ENCODE assay signal across 20 mouse cellular contexts in genomic region chr15:98646737-98647136, GRCm38 (mm10). TPM values are rescaled to one million over a fixed set of nuclear protein-coding genes. Genes with fewer than 3 reads are reported as not detected.
"Had no signal": no experiment of that assay in that cellular context is flagged by ENCODE, and none has a peak within 500 bp of the region (broad histone marks: within the 10 kb centered on the region; RNA-seq: fewer than 3 reads in every experiment).

No protein-coding gene starts in this region.

- H3K9ac ChIP-seq: liver, embryonic 13.5 days; midbrain, embryonic 13.5 days had no signal

- H3K4me3 ChIP-seq: left cerebral cortex, adult 2 months; liver, embryonic 13.5 days; midbrain, embryonic 13.5 days had no signal

- ATAC-seq: intestine, embryonic 16.5 days; midbrain, embryonic 13.5 days had no signal

- H3K27me3 ChIP-seq: liver, embryonic 13.5 days; midbrain, embryonic 13.5 days had no signal

- DNase-seq: kidney, adult 18-20 months; kidney, adult 9 months; kidney, postnatal 14 days; kidney, postnatal 4 days; layer of hippocampus, postnatal 36 days; liver, embryonic 13.5 days; lung, adult 2 months; lung, postnatal 14 days; lung, postnatal 4 days; right cerebral cortex, adult 18-20 months; right cerebral cortex, postnatal 14 days; right cerebral cortex, postnatal 4 days; thymus, adult 2 months; thymus, postnatal 14 days; thymus, postnatal 4 days had no signal

- H3K4me1 ChIP-seq: liver, embryonic 13.5 days; midbrain, embryonic 13.5 days had no signal

- H3K9me3 ChIP-seq: liver, embryonic 13.5 days; midbrain, embryonic 13.5 days had no signal

- H3K27ac ChIP-seq: left cerebral cortex, adult 2 months; liver, embryonic 13.5 days; midbrain, embryonic 13.5 days had no signal

- H3K4me2 ChIP-seq: liver, embryonic 13.5 days; midbrain, embryonic 13.5 days had no signal

RNA-seq across cellular contexts. Expression of gene Cacnb3, which starts 16.1 kb away (rescaled TPM):
- total RNA-seq: megakaryocyte progenitor cell, adult 5-6 weeks; megakaryocyte-erythroid progenitor cell, adult 5-6 weeks had no signal
